Mouse (Mus musculus) kidney, embryonic 16.5 days (tissue): ENCODE results near the gene Gpr68. TPM values are rescaled to one million over a fixed set of nuclear protein-coding genes. Genes with fewer than 3 reads are reported as not detected.

Source experiments
- ATAC-seq: fragments of 200-750 bp; cut with Nextera tagmentation; 2 replicates; pipeline ENCODE4 v1.8.0; 2017; ENCODE audit warnings: moderate TSS enrichment; ENCODE audit not compliant: low FRiP score, low TSS enrichment
- H3K27ac ChIP-seq: fragments of 300-500 bp; sonication (generic); 2 replicates; pipeline ENCODE4 v1.5.1; 2014; ENCODE audit warnings: low read length
- H3K27me3 ChIP-seq: fragments of 300-500 bp; sonication (generic); 2 replicates; pipeline ENCODE4 v1.6.1; 2014; ENCODE audit warnings: low read length, control low read depth, mixed read lengths; ENCODE audit not compliant: insufficient read depth
- H3K36me3 ChIP-seq: fragments of 300-500 bp; sonication (generic); 2 replicates; pipeline ENCODE4 v1.6.1; 2014; ENCODE audit warnings: low read length, control low read depth, mixed read lengths; ENCODE audit not compliant: insufficient read depth
- H3K4me1 ChIP-seq: fragments of 300-500 bp; sonication (generic); 2 replicates; pipeline ENCODE4 v1.6.1; 2014; ENCODE audit warnings: low read length, control low read depth, mixed read lengths; ENCODE audit not compliant: insufficient read depth
- H3K4me2 ChIP-seq: fragments of 300-500 bp; sonication (generic); replicated peaks from 2 replicates; pipeline ENCODE4 v1.6.1; 2014; ENCODE audit warnings: low read depth, low read length
- H3K4me3 ChIP-seq: fragments of 300-500 bp; sonication (generic); 2 replicates; pipeline ENCODE4 v1.5.1; 2014; ENCODE audit warnings: mild to moderate bottlenecking, low read length
- H3K9ac ChIP-seq: fragments of 300-500 bp; sonication (generic); replicated peaks from 2 replicates; pipeline ENCODE4 v1.6.1; 2014; ENCODE audit warnings: low read length
- H3K9me3 ChIP-seq: fragments of 300-500 bp; sonication (generic); 2 replicates; pipeline ENCODE4 v1.6.1; 2016; ENCODE audit warnings: low read length, control low read depth
- WGBS: fragments of 180-500 bp; shearing (Covaris S2); extraction: QIAGEN DNeasy Blood & Tissue Kit; methylation state at CpG from one replicate; pipeline ENCODE4 v1.1.7; 2014; 5-methylcytosine and 5-hydroxymethylcytosine counted together
- polyA plus RNA-seq: library from polyadenylated mRNA; unstranded; fragments of >200 nt; fragmentation: Nextera tagmentation; extraction: Ambion mirVana; gene quantifications from 2 replicates; pipeline ENCODE4 v1.2.1, GENCODE M21; 2015

Gene Gpr68
- polyA plus RNA-seq, 1 experiment from 2014 or later: 0.27 TPM

DNA sequence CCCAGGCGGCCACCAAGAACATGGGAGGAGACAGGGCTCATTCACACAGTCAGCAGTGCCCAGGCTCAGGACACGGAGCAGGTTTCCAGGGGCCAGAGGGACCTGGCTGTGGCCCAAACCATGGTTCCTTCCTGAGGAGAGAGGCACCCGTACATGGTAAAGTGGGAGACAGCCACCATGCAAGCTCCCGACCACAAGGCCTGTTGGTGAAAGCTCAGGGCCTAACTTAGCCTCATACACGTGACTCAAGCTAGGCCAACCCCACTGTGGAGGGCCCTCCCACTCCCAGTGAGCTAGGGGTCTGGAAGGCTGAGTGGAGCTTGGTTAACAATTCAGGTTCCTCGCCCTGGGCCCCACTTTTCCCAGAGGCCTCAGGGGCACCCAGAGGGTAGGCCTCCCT, 30.1 kb downstream of the Gpr68 start:
- Histone ChIP-seq H3K36me3 (no peaks in the 10 kb centered on the region), H3K9me3 (no peaks in the 10 kb centered on the region), H3K4me1 (no peaks in the 10 kb centered on the region), H3K4me3 (no peak overlapping the region), H3K4me2 (no peak overlapping the region), H3K9ac (no peak overlapping the region), H3K27ac (no peak overlapping the region), H3K27me3 (no peaks in the 10 kb centered on the region)
- 81% methylated on average over 6 of the region's 6 CpGs for WGBS
- ATAC-seq: no peak

- no peaks in the 10 kb centered on the region for H3K36me3 ChIP-seq
- H3K4me2 ChIP-seq: no peak overlapping the region
- no peak overlapping the region for H3K27ac ChIP-seq
- H3K9ac ChIP-seq: no peak overlapping the region
- no peaks in the 10 kb centered on the region for H3K27me3 ChIP-seq
- no peaks in the 10 kb centered on the region for H3K9me3 ChIP-seq
- H3K4me3 ChIP-seq: no peak overlapping the region
- no peak for ATAC-seq
- WGBS: 67% methylated on average over 6 of the region's 6 CpGs
- H3K4me1 ChIP-seq: no peaks in the 10 kb centered on the region
These were observed 32.0 kb downstream of the Gpr68 start for GRCm38 (mm10) chr12:100875960-100876359.

DNA sequence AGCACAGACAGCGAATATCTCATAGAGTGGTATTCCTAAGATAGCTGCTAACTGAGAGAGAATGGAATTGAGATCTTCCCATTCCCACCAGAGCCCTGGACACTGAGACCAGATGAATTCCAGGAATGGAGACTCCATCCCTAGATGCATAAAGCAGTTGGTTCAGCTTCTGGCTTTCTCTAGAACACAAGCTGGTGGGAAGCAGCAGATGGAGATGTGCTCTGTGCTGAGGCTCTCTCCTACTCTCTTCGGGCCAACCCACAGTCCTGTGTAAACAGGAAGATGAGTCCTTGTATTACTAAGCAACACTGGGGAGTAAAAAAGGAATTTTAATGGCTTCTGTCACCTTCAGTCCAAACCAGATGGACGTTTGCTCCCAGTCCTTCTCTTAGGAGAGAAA, 32.4 kb downstream of the Gpr68 start:
- no peak overlapping the region for H3K4me2 ChIP-seq
- 41% methylated on average over 3 of the region's 3 CpGs for WGBS
- no peak overlapping the region for H3K4me3 ChIP-seq
- no peaks in the 10 kb centered on the region for H3K36me3 ChIP-seq
- ATAC-seq: no peak
- H3K27ac ChIP-seq: no peak overlapping the region
- no peak overlapping the region for H3K9ac ChIP-seq
- H3K27me3 ChIP-seq: no peaks in the 10 kb centered on the region
- H3K9me3 ChIP-seq: no peaks in the 10 kb centered on the region
- H3K4me1 ChIP-seq: no peaks in the 10 kb centered on the region

- no peaks in the 10 kb centered on the region for H3K9me3 ChIP-seq
- H3K36me3 ChIP-seq: no peaks in the 10 kb centered on the region
- no peak overlapping the region for H3K4me2 ChIP-seq
- no peak for ATAC-seq
- no peak overlapping the region for H3K4me3 ChIP-seq
- H3K27me3 ChIP-seq: no peaks in the 10 kb centered on the region
- 81% methylated on average over 3 of the region's 3 CpGs for WGBS
- no peak overlapping the region for H3K27ac ChIP-seq
- no peak overlapping the region for H3K9ac ChIP-seq
- no peaks in the 10 kb centered on the region for H3K4me1 ChIP-seq
These were observed 34.4 kb downstream of the Gpr68 start for GRCm38 (mm10) chr12:100873612-100874011.

DNA sequence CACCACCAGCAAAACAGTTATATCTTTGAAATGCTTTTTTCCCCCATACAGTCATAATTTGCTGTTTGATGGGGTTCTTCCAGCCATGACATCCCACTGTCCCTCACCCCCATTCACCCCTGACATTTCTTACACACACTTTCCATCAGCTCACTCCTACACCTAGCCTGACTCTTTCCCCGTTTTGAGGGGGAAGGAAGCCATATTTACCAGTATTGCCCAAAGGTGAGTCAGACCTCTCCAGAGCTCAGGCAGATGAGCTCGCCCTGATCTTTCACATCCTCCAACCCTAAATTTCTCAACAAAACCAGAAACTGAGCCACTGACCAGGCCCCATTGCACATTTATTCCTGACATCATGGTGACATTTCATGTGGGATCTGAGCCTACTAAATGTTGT, 36.2 kb downstream of the Gpr68 start:
- H3K9ac ChIP-seq: no peak overlapping the region
- H3K9me3 ChIP-seq: no peaks in the 10 kb centered on the region
- H3K36me3 ChIP-seq: no peaks in the 10 kb centered on the region
- no peak overlapping the region for H3K4me3 ChIP-seq
- H3K27me3 ChIP-seq: no peaks in the 10 kb centered on the region
- 79% methylated on average over 2 of the region's 2 CpGs for WGBS
- no peaks in the 10 kb centered on the region for H3K4me1 ChIP-seq
- H3K4me2 ChIP-seq: no peak overlapping the region
- no peak for ATAC-seq
- no peak overlapping the region for H3K27ac ChIP-seq

- 89% methylated on average over 6 of the region's 6 CpGs for WGBS
- H3K4me3 ChIP-seq: no peak overlapping the region
These were observed 36.8 kb downstream of the Gpr68 start for GRCm38 (mm10) chr12:100871234-100871633.

GRCm38 (mm10) chr12:100868049-100868622, 39.9 kb downstream of the Gpr68 start:
- 63% methylated on average over 4 of the region's 4 CpGs for WGBS
- H3K9me3 ChIP-seq: no peaks in the 10 kb centered on the region
- H3K27me3 ChIP-seq: no peaks in the 10 kb centered on the region
- no peak overlapping the region for H3K4me3 ChIP-seq
- no peak overlapping the region for H3K9ac ChIP-seq
- no peak overlapping the region for H3K4me2 ChIP-seq
- no peaks in the 10 kb centered on the region for H3K4me1 ChIP-seq
- H3K36me3 ChIP-seq: no peaks in the 10 kb centered on the region
- no peak overlapping the region for H3K27ac ChIP-seq
- ATAC-seq: no peak

More at GRCm38 (mm10) chr12:100871234-100871633, 36.8 kb downstream of the Gpr68 start:
- Histone ChIP-seq H3K27ac (no peak overlapping the region), H3K27me3 (no peaks in the 10 kb centered on the region), H3K9me3 (no peaks in the 10 kb centered on the region), H3K36me3 (no peaks in the 10 kb centered on the region), H3K9ac (no peak overlapping the region), H3K4me1 (no peaks in the 10 kb centered on the region), H3K4me2 (no peak overlapping the region)
- no peak for ATAC-seq

DNA sequence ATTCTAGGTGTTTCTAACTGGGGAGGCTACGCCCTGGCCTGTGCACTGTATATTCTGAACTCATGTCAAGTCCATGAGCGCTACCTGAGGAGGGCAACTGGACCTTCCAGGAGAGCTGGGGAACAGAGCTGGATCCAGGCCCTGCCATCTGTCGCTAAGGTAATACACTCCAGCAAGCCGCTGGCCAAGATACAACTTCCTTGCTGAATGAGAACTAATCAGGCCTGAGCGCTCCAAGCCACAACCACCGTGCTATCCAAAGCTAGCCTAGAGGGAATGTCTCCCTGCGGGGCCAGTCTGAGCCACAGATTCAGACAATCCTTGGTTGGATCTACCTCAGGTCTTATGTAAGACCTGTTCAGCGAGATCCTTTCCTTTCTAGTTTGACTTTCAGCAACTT, 40.9 kb downstream of the Gpr68 start:
- no peaks in the 10 kb centered on the region for H3K9me3 ChIP-seq
- ATAC-seq: no peak
- H3K4me3 ChIP-seq: no peak overlapping the region
- H3K36me3 ChIP-seq: no peaks in the 10 kb centered on the region
- WGBS: 90% methylated on average over 8 of the region's 8 CpGs
- no peaks in the 10 kb centered on the region for H3K27me3 ChIP-seq
- no peak overlapping the region for H3K9ac ChIP-seq
- H3K4me1 ChIP-seq: no peaks in the 10 kb centered on the region
- no peak overlapping the region for H3K4me2 ChIP-seq
- H3K27ac ChIP-seq: no peak overlapping the region

DNA sequence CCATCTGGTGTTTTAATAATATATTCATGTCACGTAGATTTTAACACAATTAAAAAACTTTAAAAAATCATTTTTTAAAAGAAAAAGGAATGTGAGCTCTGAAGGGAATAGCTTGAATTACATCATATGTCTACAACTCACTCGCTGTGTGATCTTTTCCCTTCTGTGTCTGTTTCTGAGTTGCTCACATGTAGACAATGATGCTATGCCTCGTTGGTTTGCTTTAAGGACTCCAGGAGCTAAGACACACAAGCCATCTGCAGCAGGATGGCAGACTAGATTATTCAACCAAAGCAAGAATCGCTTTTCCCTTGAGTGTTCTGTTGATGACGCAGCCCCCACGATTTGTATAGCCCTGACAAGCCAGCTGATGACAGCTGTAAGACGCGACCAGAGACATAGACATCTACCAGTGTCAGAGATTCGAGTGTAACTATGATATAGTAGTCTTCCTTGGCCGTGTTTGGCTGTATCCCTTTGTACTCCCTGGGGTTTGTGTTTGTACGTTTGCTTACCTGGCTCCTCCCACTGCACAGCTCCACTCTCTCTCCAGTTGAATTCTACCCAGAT, 42.4 kb downstream of the Gpr68 start:
- Histone ChIP-seq H3K4me1 (no peaks in the 10 kb centered on the region), H3K36me3 (no peaks in the 10 kb centered on the region), H3K27ac (no peak overlapping the region), H3K9ac (no peak overlapping the region), H3K4me3 (no peak overlapping the region), H3K27me3 (no peaks in the 10 kb centered on the region), H3K4me2 (no peak overlapping the region), H3K9me3 (no peaks in the 10 kb centered on the region)
- 44% methylated on average over 11 of the region's 11 CpGs for WGBS
- ATAC-seq: no peak

GRCm38 (mm10) chr12:100865072-100865471, 42.9 kb downstream of the Gpr68 start:
- H3K9ac ChIP-seq: no peak overlapping the region
- no peaks in the 10 kb centered on the region for H3K4me1 ChIP-seq
- ATAC-seq: no peak
- H3K36me3 ChIP-seq: no peaks in the 10 kb centered on the region
- no peaks in the 10 kb centered on the region for H3K9me3 ChIP-seq
- H3K4me3 ChIP-seq: no peak overlapping the region
- H3K4me2 ChIP-seq: no peak overlapping the region
- H3K27ac ChIP-seq: no peak overlapping the region
- H3K27me3 ChIP-seq: no peaks in the 10 kb centered on the region
